Mouse (Mus musculus): ENCODE results near the gene B3gnt3. TPM values are rescaled to one million over a fixed set of nuclear protein-coding genes. Genes with fewer than 3 reads are reported as not detected.

B3gnt3 gene
- total RNA-seq, 2 experiments from 2014 or later: 0.82 to 1.1 TPM

GRCm38 (mm10) chr8:71658515-71659049 lies 43.0 kb downstream of the B3gnt3 start:
- DNase-seq (ENCODE audit: low spot score in 2 of 2): no peak

- no peak for DNase-seq (ENCODE audit: low spot score in 2 of 2)
These were observed 43.8 kb downstream of the B3gnt3 start for GRCm38 (mm10) chr8:71657816-71658215.

- no peak for DNase-seq (ENCODE audit: low spot score in 2 of 2)
These were observed 47.0 kb downstream of the B3gnt3 start for GRCm38 (mm10) chr8:71654600-71654999.

- no peak for DNase-seq (ENCODE audit: low spot score in 2 of 2)
These were observed 56.1 kb downstream of the B3gnt3 start for GRCm38 (mm10) chr8:71645510-71645909.

Other genes starting within 250 kb of the B3gnt3 start
- gene Abhd8, start 238.1 kb downstream of the B3gnt3 start, total RNA-seq (2021): 100 to 1,000 TPM; 318 to 342 TPM
- gene Mrpl34, start 236.8 kb downstream of the B3gnt3 start, total RNA-seq (2021): 10 to 100 TPM; 58.6 to 61.4 TPM
- 10 to 100 TPM; 76.7 to 86.1 TPM for gene Dda1, start 232.6 kb downstream of the B3gnt3 start, total RNA-seq (2021)
- gene Ano8, start 215.8 kb downstream of the B3gnt3 start, total RNA-seq (2021): 10 to 100 TPM; 56.2 to 58.6 TPM
- gene Gtpbp3, start 213.7 kb downstream of the B3gnt3 start, total RNA-seq (2021): 10 to 100 TPM; 29.3 to 36.7 TPM
- gene Plvap, start 190.0 kb downstream of the B3gnt3 start, total RNA-seq (2021): 1 to 10 TPM; 9.4 to 9.5 TPM
- gene Ccdc194, start 176.1 kb downstream of the B3gnt3 start, total RNA-seq (2021): not detected
- gene Bst2, start 164.3 kb downstream of the B3gnt3 start, total RNA-seq (2021): 1 to 10 TPM; 4.7 to 6.9 TPM
- 10 to 100 TPM; 35.5 to 36.6 TPM for gene Mvb12a, start 158.9 kb downstream of the B3gnt3 start, total RNA-seq (2021)
- under 1 TPM; 0.21 to 0.23 TPM for gene Tmem221, start 142.9 kb downstream of the B3gnt3 start, total RNA-seq (2021)
- under 1 TPM in 1 of 2 experiments, not detected in 1; 0.26 TPM for gene Nxnl1, start 135.2 kb downstream of the B3gnt3 start, total RNA-seq (2021)
- 100 to 1,000 TPM in 1 of 2 experiments, 10 to 100 TPM in 1; 86.2 to 100 TPM for gene Slc27a1, start 132.9 kb downstream of the B3gnt3 start, total RNA-seq (2021)
- 10 to 100 TPM; 31.1 to 31.3 TPM for gene Pgls, start 109.6 kb downstream of the B3gnt3 start, total RNA-seq (2021)
- gene Fam129c, start 104.1 kb downstream of the B3gnt3 start, total RNA-seq (2021): 1 to 10 TPM; 1.9 to 4.8 TPM
- 10 to 100 TPM; 46.9 to 49.8 TPM for gene Colgalt1, start 90.8 kb downstream of the B3gnt3 start, total RNA-seq (2021)
- 100 to 1,000 TPM; 267 to 296 TPM for gene Unc13a, start 30.0 kb downstream of the B3gnt3 start, total RNA-seq (2021)
- gene Jak3, start 25.5 kb downstream of the B3gnt3 start, total RNA-seq (2021): 1 to 10 TPM; 4.8 to 5.0 TPM
- under 1 TPM in 1 of 2 experiments, not detected in 1; 0.63 TPM for gene Insl3, start 12.6 kb downstream of the B3gnt3 start, total RNA-seq (2021)
- 100 to 1,000 TPM; 155 to 167 TPM for gene Fcho1, start 23.9 kb upstream of the B3gnt3 start, total RNA-seq (2021)
- gene Zfp709, start 180.2 kb upstream of the B3gnt3 start, total RNA-seq (2021): 10 to 100 TPM in 1 of 2 experiments, 1 to 10 TPM in 1; 9.8 to 10.9 TPM
- 10 to 100 TPM; 12.9 to 13.7 TPM for gene Zfp882, start 206.8 kb upstream of the B3gnt3 start, total RNA-seq (2021)
- gene Zfp617, start 206.8 kb upstream of the B3gnt3 start, total RNA-seq (2021): 10 to 100 TPM; 26.9 to 29.0 TPM
- gene Zfp961, start 249.2 kb upstream of the B3gnt3 start, total RNA-seq (2021): 10 to 100 TPM; 15.3 to 15.4 TPM